ENCODE assay signal across 20 mouse cellular contexts in the genomic region with DNA sequence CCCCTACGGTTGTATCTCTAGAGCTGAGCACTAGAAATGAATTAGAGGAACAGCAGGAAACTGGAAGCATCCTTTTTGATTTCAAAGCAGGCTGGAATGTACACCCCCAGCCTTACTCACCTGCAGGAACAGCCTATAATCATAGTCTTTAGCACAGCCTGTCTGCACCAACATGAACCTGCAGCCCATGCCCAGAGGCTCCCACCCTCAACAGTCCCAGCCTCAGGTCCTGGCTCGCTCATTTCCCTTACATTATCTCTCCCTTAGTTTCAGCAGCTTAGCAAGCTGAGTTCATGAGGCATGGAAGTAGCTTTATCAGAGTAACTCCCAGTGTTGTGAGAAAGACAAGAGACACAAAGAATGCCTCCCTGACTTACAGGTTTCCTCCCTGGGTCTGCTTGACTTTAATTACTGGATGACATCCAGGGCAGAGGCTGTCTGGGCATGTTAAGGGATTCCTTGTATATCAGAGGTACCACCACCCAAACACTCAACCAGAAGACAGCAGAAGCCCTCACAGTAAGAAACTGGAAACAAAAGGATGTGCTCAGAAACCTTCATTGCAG.
DNase-seq lines count a peak whose midpoint lies in the region; ATAC-seq lines count a peak whose summit lies in the region.
"Had no signal": no experiment of that assay in that cellular context is flagged by ENCODE, and none has a peak within 500 bp of the region (broad histone marks: within the 10 kb centered on the region; RNA-seq: fewer than 3 reads in every experiment).

No protein-coding gene starts in this region.

- no peaks in the 10 kb centered on the region for H3K9me3 ChIP-seq in heart, embryonic 13.5 days
- no peaks in the 10 kb centered on the region for H3K9me3 ChIP-seq in kidney, embryonic 15.5 days (replicated peaks)
- no peaks in the 10 kb centered on the region for H3K9me3 ChIP-seq in embryonic facial prominence, embryonic 14.5 days (ENCODE audit: control insufficient read depth, low read length)
- H3K9me3 ChIP-seq: midbrain, embryonic 10.5 days; stomach, embryonic 15.5 days had no signal

- no peak overlapping the region for H3K4me3 ChIP-seq in heart, embryonic 13.5 days
- H3K4me3 ChIP-seq in kidney, embryonic 15.5 days (replicated peaks), result no peak overlapping the region
- no peak overlapping the region for H3K4me3 ChIP-seq in embryonic facial prominence, embryonic 14.5 days (ENCODE audit: low read depth, low read length)
- H3K4me3 ChIP-seq: gastrocnemius, adult 2 months; midbrain, embryonic 10.5 days; stomach, embryonic 15.5 days had no signal

- H3K36me3 ChIP-seq in heart, embryonic 13.5 days, result no peaks in the 10 kb centered on the region
- H3K36me3 ChIP-seq in kidney, embryonic 15.5 days, result no peaks in the 10 kb centered on the region
- H3K36me3 ChIP-seq in embryonic facial prominence, embryonic 14.5 days (ENCODE audit: control insufficient read depth, insufficient read depth, low read length), result no peaks in the 10 kb centered on the region
- H3K36me3 ChIP-seq: midbrain, embryonic 10.5 days; stomach, embryonic 15.5 days had no signal

- no peak overlapping the region for H3K4me2 ChIP-seq in heart, embryonic 13.5 days
- no peak overlapping the region for H3K4me2 ChIP-seq in kidney, embryonic 15.5 days
- no peak overlapping the region for H3K4me2 ChIP-seq in embryonic facial prominence, embryonic 14.5 days (ENCODE audit: low read depth, low read length)
- H3K4me2 ChIP-seq: liver, embryonic 11.5 days; stomach, embryonic 15.5 days had no signal

- H3K4me1 ChIP-seq in heart, embryonic 13.5 days, result peaks cover 13% of the 10 kb centered on the region
- H3K4me1 ChIP-seq in kidney, embryonic 15.5 days, result peaks cover 8% of the 10 kb centered on the region
- no peaks in the 10 kb centered on the region for H3K4me1 ChIP-seq in embryonic facial prominence, embryonic 14.5 days (ENCODE audit: control insufficient read depth, insufficient read depth, low read length)
- H3K4me1 ChIP-seq: midbrain, embryonic 10.5 days; stomach, embryonic 15.5 days had no signal

- H3K9ac ChIP-seq in heart, embryonic 13.5 days, result no peak overlapping the region
- H3K9ac ChIP-seq in kidney, embryonic 15.5 days, result no peak overlapping the region
- no peak overlapping the region for H3K9ac ChIP-seq in embryonic facial prominence, embryonic 14.5 days (ENCODE audit: low read depth, low read length)
- H3K9ac ChIP-seq: stomach, embryonic 15.5 days had no signal

- 30% methylated on average over 2 of the region's 2 CpGs for WGBS in heart, embryonic 13.5 days
- WGBS in kidney, embryonic 15.5 days, result 52% methylated on average over 2 of the region's 2 CpGs
- 57% methylated on average over 2 of the region's 2 CpGs for WGBS in embryonic facial prominence, embryonic 14.5 days

- peak; percentile 6 for DNase-seq in embryo, embryonic 10 days (ENCODE audit: low spot score)
- DNase-seq in embryo, embryonic 11 days, result no peak
- DNase-seq in heart, adult 8-10 months (ENCODE audit: low spot score), result no peak
- no peak for DNase-seq in kidney, adult 9 months
- peak; percentile 66 for DNase-seq in embryonic facial prominence, embryonic 14.5 days (ENCODE audit: low spot score)
- DNase-seq: adrenal gland, adult 2 months; cerebellum, adult 9-10 months; gastrocnemius, adult 2 months; heart, postnatal 4 days; kidney, adult 8-10 months; left cerebral cortex, postnatal 4 days; lung, adult 18-20 months; right cerebral cortex, postnatal 25 days had no signal

- no peaks in the 10 kb centered on the region for H3K27me3 ChIP-seq in heart, embryonic 13.5 days (replicated peaks)
- no peaks in the 10 kb centered on the region for H3K27me3 ChIP-seq in kidney, embryonic 15.5 days
- no peaks in the 10 kb centered on the region for H3K27me3 ChIP-seq in embryonic facial prominence, embryonic 14.5 days (replicated peaks; ENCODE audit: control insufficient read depth, insufficient read depth, low read length)
- H3K27me3 ChIP-seq: stomach, embryonic 15.5 days had no signal

- peak; percentile 58 for ATAC-seq in heart, embryonic 13.5 days (ENCODE audit: extremely low read depth, insufficient number of reproducible peaks, low FRiP score, low TSS enrichment)
- peak; percentile 84 for ATAC-seq in kidney, embryonic 15.5 days (replicated peaks; ENCODE audit: low FRiP score)
- ATAC-seq in embryonic facial prominence, embryonic 14.5 days (ENCODE audit: low read depth), result peak; percentile 89; the same call in 1 of the 2 replicates
- ATAC-seq in cerebellum, adult (ENCODE audit: insufficient number of reproducible peaks, low FRiP score, low TSS enrichment), result no peak

- no peak overlapping the region for H3K27ac ChIP-seq in heart, embryonic 13.5 days (replicated peaks)
- H3K27ac ChIP-seq in kidney, embryonic 15.5 days, result peak overlapping the region; percentile 37; the same call in 1 of the 2 replicates
- H3K27ac ChIP-seq in embryonic facial prominence, embryonic 14.5 days (replicated peaks; ENCODE audit: low read depth, low read length), result no peak overlapping the region
- H3K27ac ChIP-seq: gastrocnemius, adult 2 months; macrophage; midbrain, embryonic 10.5 days; stomach, embryonic 15.5 days had no signal

Comparison
In these comparisons a context has a peak if more than half of its experiments do, and no peak if none do; other contexts are left out.
1. DNase-seq: peak in embryo, embryonic 10 days (single experiment) and embryonic facial prominence, embryonic 14.5 days (single experiment); none in embryo, embryonic 11 days (single experiment), heart, adult 8-10 months (single experiment) and kidney, adult 9 months (single experiment).